In the genomic region with DNA sequence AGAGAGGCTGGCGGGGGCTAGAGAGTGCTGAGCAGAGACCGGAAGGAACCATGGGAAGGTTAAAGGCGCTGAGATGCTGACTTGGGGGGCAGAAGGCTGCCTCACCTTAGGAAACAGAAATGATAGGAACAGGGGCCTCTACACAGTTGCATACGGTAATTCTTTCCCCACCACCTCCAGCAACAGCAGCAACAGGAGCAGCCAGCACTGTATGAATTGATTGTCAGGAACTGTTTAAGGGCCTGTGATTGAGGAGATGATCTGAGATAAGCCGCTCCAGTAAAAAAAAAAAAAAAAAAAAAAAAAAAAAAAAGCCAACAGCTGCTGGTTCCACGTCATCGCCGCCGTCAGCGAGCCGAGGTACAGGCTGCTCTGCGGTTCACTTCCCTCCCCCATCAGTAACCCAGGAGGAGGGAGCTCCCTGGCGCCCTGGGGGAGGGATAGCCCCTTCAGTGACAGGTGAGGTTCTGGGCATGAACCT, we compare ENCODE assay signal across 8 mouse cellular contexts.
A peak's percentile ranks its signal among the peaks of the same experiment; 100 is the strongest.
DNase-seq lines count a peak whose midpoint lies in the region; ATAC-seq and TF ChIP-seq lines count a peak whose summit lies in the region.

No protein-coding gene starts in this region.

- TF ChIP-seq POLR2A in cortical plate, adult 2 months (IDR thresholded peaks at IDR 0.05; ENCODE audit: extremely low read depth, insufficient read depth, low read length) = no peak

- no peaks in the 10 kb centered on the region for H3K9me3 ChIP-seq in heart, postnatal 0 days (replicated peaks; ENCODE audit: control insufficient read depth, low read length)
- H3K9me3 ChIP-seq in hindbrain, embryonic 16.5 days (ENCODE audit: control insufficient read depth, low read length) = no peaks in the 10 kb centered on the region
- no peaks in the 10 kb centered on the region for H3K9me3 ChIP-seq in midbrain, embryonic 11.5 days (ENCODE audit: control insufficient read depth, low read length)

- no peak for TF ChIP-seq EP300 in heart, postnatal 0 days (IDR thresholded peaks at IDR 0.05; ENCODE audit: low read depth)

- H3K27me3 ChIP-seq in heart, postnatal 0 days (ENCODE audit: control insufficient read depth, insufficient read depth, low read length) = peaks cover 15% of the 10 kb centered on the region; the same call in 1 of the 2 replicates
- H3K27me3 ChIP-seq in hindbrain, embryonic 16.5 days (replicated peaks; ENCODE audit: control insufficient read depth, insufficient read depth, low read length) = peaks cover 2% of the 10 kb centered on the region
- peaks cover 43% of the 10 kb centered on the region for H3K27me3 ChIP-seq in midbrain, embryonic 11.5 days (ENCODE audit: control insufficient read depth, insufficient read depth, low read length)
- no peaks in the 10 kb centered on the region for H3K27me3 ChIP-seq in splenic B cell, adult 2 months (ENCODE audit: control insufficient read depth, insufficient read depth, low read length, poor library complexity, severe bottlenecking)

- intact Hi-C loops in left cerebral cortex, postnatal 4 days (cut with DNase I) = no loop called here

- no peak overlapping the region for H3K9ac ChIP-seq in heart, postnatal 0 days (replicated peaks; ENCODE audit: low read depth, low read length)
- H3K9ac ChIP-seq in hindbrain, embryonic 16.5 days (ENCODE audit: low read depth, low read length) = peak overlapping the region; percentile 52; the same call in 1 of the 2 replicates
- H3K9ac ChIP-seq in midbrain, embryonic 11.5 days (ENCODE audit: low read length) = no peak overlapping the region

- H3K4me3 ChIP-seq in heart, postnatal 0 days (ENCODE audit: low read depth, low read length) = peak overlapping the region; percentile 1; the same call in 1 of the 2 replicates
- peak overlapping the region; percentile 31 for H3K4me3 ChIP-seq in cortical plate, adult 2 months (ENCODE audit: insufficient read depth, low read length)
- peak overlapping the region; percentile 31 for H3K4me3 ChIP-seq in hindbrain, embryonic 16.5 days (ENCODE audit: low read length)
- peak overlapping the region; percentile 4; the same call in 1 of the 2 replicates for H3K4me3 ChIP-seq in midbrain, embryonic 11.5 days (ENCODE audit: low read depth, low read length)

- no peaks in the 10 kb centered on the region for H3K4me1 ChIP-seq in heart, postnatal 0 days (ENCODE audit: control insufficient read depth, insufficient read depth)
- peaks cover 5% of the 10 kb centered on the region for H3K4me1 ChIP-seq in cortical plate, adult 2 months (ENCODE audit: control insufficient read depth, insufficient read depth, low read length)
- peaks cover 15% of the 10 kb centered on the region for H3K4me1 ChIP-seq in hindbrain, embryonic 16.5 days (ENCODE audit: control insufficient read depth, insufficient read depth, low read depth, low read length)
- H3K4me1 ChIP-seq in midbrain, embryonic 11.5 days (ENCODE audit: control insufficient read depth, insufficient read depth, low read length) = peaks cover 11% of the 10 kb centered on the region

- H3K27ac ChIP-seq in heart, postnatal 0 days (ENCODE audit: low read depth) = no peak overlapping the region
- H3K27ac ChIP-seq in cortical plate, adult 2 months (ENCODE audit: insufficient read depth, low read length) = no peak overlapping the region
- H3K27ac ChIP-seq in hindbrain, embryonic 16.5 days (ENCODE audit: low read depth, low read length) = no peak overlapping the region
- H3K27ac ChIP-seq in midbrain, embryonic 11.5 days (ENCODE audit: low read depth, low read length) = no peak overlapping the region

- peak; percentile 9 for DNase-seq in heart, postnatal 0 days (ENCODE audit: low spot score)
- DNase-seq in heart, adult 8-10 months (ENCODE audit: low spot score) = no peak
- peak; percentile 29 for DNase-seq in left cerebral cortex, postnatal 4 days
- DNase-seq in midbrain, embryonic 11.5 days (ENCODE audit: low spot score, missing footprints) = no peak
- DNase-seq in splenic B cell, adult 2 months (ENCODE audit: low read depth, low spot score) = peak; percentile 86
- DNase-seq in urinary bladder, postnatal 10 days (ENCODE audit: low spot score) = no peak

- no peaks in the 10 kb centered on the region for H3K36me3 ChIP-seq in heart, postnatal 0 days (replicated peaks; ENCODE audit: control insufficient read depth, insufficient read depth, low read length)
- no peaks in the 10 kb centered on the region for H3K36me3 ChIP-seq in hindbrain, embryonic 16.5 days (ENCODE audit: control insufficient read depth, insufficient read depth, low read length)
- no peaks in the 10 kb centered on the region for H3K36me3 ChIP-seq in midbrain, embryonic 11.5 days (ENCODE audit: control insufficient read depth, insufficient read depth, low read length)
- no peaks in the 10 kb centered on the region for H3K36me3 ChIP-seq in splenic B cell, adult 2 months (ENCODE audit: control insufficient read depth, insufficient read depth, low read length, poor library complexity, severe bottlenecking)

- 1% methylated on average over 13 of the region's 13 CpGs for WGBS in heart, postnatal 0 days
- WGBS in hindbrain, embryonic 16.5 days = 3% methylated on average over 13 of the region's 13 CpGs
- WGBS in midbrain, embryonic 11.5 days = 1% methylated on average over 13 of the region's 13 CpGs

- ATAC-seq in heart, postnatal 0 days (ENCODE audit: insufficient read depth, low read depth) = no peak
- ATAC-seq in hindbrain, embryonic 16.5 days = peak; percentile 82
- peak; percentile 49; the same call in 1 of the 2 replicates for ATAC-seq in midbrain, embryonic 11.5 days (ENCODE audit: low FRiP score)

- H3K4me2 ChIP-seq in heart, postnatal 0 days (ENCODE audit: low read depth, low read length) = peak overlapping the region; percentile 40
- peak overlapping the region; percentile 52 for H3K4me2 ChIP-seq in hindbrain, embryonic 16.5 days (ENCODE audit: low read length)
- peak overlapping the region; percentile 36 for H3K4me2 ChIP-seq in midbrain, embryonic 11.5 days

- no peak for TF ChIP-seq CTCF in heart, postnatal 0 days (IDR thresholded peaks at IDR 0.05; ENCODE audit: low read depth)
- no peak for TF ChIP-seq CTCF in cortical plate, adult 2 months (IDR thresholded peaks at IDR 0.05; ENCODE audit: extremely low read depth, insufficient read depth, low read length)

Comparison
In these comparisons a context has a peak if more than half of its experiments do, and no peak if none do; other contexts are left out.
1. DNase-seq: peak in heart, postnatal 0 days (single experiment), left cerebral cortex, postnatal 4 days (single experiment) and splenic B cell, adult 2 months (single experiment); none in heart, adult 8-10 months (single experiment), midbrain, embryonic 11.5 days (single experiment) and urinary bladder, postnatal 10 days (single experiment).
2. Peak in every context shown above with its lines, with median percentiles within 50 percentile points of each other: H3K4me2 ChIP-seq and H3K4me3 ChIP-seq.